Mouse (Mus musculus) frontal cortex, adult 2 months (tissue): ENCODE measurements around the gene Heyl. TPM values are rescaled to one million over a fixed set of nuclear protein-coding genes. Genes with fewer than 3 reads are reported as not detected.
"Not testable (repeated sequence)": the region's sequence is repeated elsewhere in the genome, so short reads cannot be mapped to it uniquely, and the experiment has no call there.

Experiments
- DNase-seq, 2 experiments: peaks; one replicate each; pipeline ENCODE4 v3.0.0; 2022; ENCODE audit warnings: low spot score in 1 of 2; ENCODE audit errors: extremely low spot score in 1 of 2
- polyA plus RNA-seq: library from polyadenylated mRNA; depleted of rRNA; stranded (reverse); fragments of >200 nt; gene quantifications from 2 replicates; pipeline ENCODE4 v1.2.3, GENCODE M21; 2012

Heyl gene
- polyA plus RNA-seq, 1 experiment, result 7.1 TPM

DNA sequence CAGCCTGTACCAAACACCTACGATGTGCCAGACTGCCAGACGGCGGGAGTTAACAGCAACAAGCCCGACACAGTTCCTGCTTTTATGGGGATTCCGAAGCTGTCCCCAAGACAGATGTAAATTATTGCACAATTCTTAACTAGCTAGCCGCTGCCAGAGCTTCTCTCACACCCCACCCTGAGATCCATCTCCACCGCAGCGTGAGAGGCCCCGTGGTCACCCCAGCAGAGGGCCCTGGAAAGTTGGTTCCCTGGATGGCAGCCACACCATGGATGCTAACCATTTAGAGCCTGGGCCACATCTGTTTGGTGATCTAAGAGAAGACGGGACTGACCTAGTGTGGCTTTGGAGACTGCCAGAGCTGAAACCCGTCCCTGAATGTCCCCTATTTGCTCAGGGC, 4.2 kb upstream of the Heyl start:
- DNase-seq, result no peak

DNA sequence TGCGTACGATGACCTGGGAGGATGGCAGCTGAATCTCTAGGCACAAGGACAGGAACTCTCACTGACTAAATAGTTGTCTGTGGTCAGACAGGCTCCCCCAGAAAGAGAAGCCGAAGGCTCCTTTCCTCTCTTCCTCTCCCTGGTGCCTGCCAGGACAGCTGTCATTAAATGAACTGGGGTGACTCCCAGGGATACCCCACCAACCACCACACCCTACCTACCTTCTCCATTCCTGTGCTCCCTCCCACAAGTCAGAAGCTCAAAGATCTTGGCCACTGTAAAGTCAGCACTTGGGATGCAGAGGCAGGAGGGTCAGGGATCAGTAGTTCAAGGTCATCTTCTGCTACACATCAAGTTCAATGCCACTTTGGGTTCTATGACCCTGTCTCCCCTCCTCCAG, 515 bp upstream of the Heyl start:
- no peak for DNase-seq

DNA sequence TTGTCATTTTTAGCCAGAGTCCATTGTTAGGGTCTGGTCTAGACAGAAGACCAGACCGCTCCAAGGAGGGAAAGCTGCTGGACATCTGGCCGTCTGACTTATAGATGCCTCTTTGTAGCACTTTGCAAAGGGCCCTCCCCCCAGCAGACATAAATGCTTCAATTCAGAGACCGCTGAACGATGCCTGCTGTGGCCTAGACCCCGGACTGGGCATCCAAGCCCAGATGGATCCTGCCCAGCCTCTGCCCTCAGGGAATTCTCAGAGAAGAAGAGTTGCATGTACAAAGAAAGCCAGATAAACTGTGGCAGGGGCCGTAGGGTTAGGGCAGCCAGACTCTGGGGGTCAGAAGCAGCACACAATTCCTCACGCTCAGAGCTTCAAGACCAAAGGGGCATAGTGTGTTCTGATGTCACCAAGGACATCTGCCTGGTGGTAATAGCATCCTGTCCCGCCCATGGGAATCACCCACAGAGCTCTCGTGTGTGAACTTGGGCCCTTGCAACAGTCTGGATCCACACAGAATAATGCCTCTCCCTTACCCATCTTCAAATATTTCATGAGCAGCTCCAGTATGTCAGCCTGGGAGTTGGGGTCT, 2.6 kb downstream of the Heyl start:
- DNase-seq, result no peak

- no peak for DNase-seq
Measured at GRCm38 (mm10) chr4:123236431-123237031, 3.2 kb downstream of the Heyl start.

- DNase-seq, result no peak
Measured at GRCm38 (mm10) chr4:123237386-123238266, 4.3 kb downstream of the Heyl start.

DNA sequence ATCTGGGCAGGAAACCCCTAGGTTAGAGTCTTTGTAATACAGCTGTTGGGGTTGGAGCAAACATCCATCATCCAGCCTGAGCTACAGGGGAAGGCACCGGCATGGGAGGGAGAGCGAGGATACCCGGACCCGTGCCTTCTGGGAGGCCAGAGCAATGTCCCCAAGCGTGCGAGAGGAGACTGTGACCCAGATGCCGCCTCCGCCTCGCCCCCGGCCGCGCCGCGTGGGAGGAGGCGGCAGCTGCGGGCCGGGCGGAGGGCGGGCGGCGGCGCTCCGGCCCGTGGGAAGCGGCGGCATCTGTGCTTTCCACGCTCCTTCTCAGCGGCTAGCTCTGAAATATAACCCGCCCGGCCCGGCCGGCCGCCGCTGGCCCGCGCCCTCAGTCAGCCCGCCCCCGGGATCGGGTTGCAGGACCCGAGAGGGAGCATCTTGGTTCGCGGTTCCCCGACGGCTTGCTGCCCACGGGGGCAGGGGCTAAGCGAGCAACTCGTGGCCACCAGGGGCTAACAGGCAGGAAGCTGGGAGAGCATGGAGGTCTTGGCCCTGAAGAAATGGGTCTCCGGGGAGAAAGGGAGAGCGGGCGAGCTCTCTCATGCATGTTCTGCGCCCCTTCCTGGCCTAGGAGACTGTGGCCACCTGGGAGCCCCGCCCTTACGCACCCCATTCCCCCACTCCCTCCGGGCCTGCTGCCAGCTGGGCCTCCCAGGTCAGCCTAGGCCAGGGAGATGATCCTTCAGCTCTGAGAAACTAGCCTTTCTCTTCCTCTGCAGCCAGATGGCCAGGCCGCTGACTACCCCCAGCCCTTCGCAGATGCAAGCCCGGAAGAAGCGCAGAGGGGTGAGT, 6.2 kb downstream of the Heyl start:
- no peak for DNase-seq

GRCm38 (mm10) chr4:123246221-123246620, 12.9 kb downstream of the Heyl start:
- no peak for DNase-seq

DNA sequence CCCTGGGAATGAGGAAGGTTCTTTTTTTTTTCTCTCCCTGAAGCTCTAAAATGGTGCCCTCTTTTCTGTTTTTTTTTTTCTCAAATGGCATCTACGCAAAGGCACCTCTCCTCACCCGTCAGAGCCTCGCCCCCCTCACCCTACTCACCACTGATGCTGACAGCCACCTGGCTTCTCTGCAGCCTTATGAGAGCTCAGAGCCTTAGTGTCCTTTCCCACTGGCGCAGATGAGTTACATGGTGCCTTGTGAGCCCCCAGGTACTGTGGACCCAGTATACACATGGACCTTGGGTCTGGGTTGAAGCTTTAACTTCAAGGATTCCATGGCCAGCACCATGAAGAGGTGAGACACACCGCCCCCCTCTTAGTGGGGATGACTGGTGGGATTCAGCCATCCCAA, 13.3 kb downstream of the Heyl start:
- DNase-seq, result no peak

DNA sequence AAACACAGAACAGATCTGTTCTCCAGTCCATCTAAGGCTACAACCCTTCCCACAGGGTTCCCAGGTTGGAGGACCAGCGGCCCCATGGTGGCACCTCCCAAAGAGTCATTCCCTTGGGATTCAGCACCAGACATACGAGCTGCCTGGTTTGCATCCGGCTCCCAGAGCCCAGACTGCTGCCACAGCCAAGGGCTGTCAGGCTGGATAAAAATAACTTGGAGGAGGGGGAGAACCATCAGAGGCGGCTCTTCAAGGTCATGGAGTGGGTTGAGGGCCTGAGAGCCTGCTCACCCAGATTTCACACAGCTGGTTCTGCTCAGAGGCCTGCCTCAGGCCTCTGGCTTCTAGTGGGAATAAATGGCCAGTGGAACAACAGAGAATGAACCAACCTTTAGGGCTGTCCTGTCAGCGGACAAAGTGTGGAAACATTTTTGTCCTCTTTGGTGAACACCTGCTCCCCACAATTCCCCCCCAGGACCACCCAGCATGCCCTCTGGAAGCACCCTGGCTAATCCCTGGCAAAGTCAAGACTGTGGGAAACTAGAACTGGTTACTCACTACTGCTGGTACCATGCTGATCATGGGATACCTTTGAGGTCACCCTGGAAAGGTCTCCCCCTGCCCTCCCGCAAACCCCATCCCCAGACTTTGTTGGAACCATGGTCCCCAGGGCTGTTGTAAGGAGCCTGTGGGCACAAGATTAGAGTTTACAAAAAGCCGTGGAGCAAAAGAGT, 14.0 kb downstream of the Heyl start:
- DNase-seq, result no peak

GRCm38 (mm10) chr4:123248971-123249567, 15.7 kb downstream of the Heyl start:
- peak; percentile 68 to 72 for DNase-seq

DNA sequence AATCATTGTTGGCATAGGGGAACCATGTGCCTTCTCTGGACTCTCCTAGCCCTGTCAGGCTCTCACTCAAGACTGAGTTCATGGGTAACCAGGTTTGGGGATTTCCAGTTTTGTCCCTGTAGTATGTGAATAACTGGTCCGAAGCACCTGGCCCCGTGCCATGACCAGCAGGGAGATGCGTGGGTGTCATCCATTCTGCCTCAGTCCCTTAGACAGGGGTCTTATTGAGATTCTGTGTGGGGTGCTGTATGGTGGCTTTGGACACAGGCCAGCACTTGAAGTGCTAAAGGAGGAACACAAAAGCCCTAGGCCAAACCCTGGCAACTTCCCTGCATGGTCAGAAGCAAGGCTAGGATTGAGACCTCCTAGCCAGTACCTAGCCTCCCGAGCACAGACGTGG, 18.9 kb downstream of the Heyl start:
- DNase-seq, result no peak

DNA sequence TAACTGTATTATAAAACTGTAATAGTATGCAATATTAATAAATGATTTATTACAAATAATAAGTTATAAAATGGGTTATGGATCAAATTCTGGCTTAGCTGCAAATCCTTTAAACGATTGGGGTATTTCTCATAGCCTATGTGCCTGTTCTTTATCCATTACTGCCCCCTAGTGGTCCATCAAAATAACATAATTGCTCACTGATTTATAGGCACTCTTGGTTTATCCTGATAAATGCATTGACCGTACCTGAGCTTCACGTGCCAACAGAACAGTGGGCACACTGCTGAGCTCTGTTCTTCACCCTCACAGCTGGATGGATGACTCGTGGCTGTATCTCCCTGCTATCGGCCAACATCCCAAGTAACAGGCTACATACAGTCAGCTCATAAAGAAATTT, 21.3 kb downstream of the Heyl start:
- DNase-seq, result peak in 1 of 2 experiments; percentile 86

DNA sequence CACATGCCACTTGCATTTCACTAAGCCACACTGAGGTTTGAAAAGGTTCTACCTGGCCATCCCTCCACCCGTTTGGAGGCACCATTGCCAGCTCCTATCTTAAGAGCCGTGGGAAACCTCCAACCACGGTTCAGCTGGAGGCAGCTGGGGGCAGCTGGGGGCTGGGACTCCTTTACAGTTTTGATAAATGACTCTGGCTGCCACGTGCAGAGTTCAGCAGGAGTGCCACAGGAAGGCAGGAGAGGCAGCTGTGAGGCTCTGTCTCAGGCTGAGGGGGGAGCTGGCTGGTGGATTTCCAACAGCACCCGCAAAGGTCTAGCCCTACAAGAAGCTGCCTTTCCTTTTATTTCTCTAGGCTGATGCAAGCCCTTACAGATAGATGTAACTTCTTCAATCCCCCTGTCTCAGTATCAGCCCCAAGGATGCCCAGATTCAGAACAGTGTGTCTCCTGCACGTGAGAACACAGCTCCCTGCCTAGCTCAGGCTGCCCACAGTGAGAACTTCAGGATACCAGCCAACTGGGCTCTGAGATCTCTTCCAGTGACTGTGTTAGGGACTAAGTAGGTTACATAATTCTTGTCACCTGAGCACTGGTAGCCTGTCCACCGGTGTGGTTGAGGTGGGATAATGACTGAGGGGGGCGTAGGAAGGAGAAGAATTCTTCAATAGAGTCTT, 26.9 kb downstream of the Heyl start:
- no peak for DNase-seq

- DNase-seq, result no peak
Measured at GRCm38 (mm10) chr4:123261721-123262401, 28.5 kb downstream of the Heyl start, which contains the start of gene Pabpc4. TSS of gene Pabpc4 (plus strand) at chr4:123262351.

- no peak for DNase-seq
Measured at GRCm38 (mm10) chr4:123271063-123271462, 37.7 kb downstream of the Heyl start.

DNA sequence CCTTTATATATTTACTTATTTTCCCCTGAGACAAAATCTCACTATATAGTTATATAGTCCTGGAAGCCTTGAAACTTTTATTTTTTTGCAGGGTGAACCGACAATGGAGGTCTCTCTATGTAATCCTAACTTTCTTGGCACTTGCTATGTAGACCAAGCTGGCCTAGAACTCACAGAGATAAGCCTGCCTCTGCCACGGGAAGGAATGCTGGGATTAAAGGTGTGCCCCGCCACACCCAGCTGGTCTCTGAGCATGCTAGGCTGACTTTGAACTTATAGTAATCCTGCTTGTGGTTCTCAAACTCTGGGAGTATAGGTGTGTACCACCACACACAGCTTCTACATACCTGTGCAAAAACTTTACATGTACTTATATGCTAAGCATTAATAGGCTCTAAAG, 46.8 kb downstream of the Heyl start:
- DNase-seq, result no peak

DNA sequence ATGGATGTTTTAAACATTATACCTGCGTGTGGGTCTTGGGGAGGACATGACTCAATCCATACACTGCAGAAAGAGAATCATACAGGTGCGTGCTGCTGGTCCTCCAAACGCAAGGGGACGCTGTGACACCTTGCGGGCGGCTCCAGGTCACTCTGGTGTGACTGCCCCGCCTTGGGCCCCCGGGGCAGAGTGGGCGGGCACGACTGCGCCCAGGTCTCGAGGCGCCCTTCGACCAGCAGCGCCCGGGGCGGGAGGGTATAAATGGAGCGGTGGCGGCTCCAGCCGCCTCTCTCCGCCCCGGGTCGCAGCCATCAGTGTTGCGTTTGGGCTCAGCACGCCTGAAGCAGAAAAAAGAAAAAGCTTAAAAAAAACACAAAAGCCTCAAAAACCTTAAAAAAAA, 49.1 kb downstream of the Heyl start:
- DNase-seq, result peak; percentile 58 to 88

- DNase-seq, result not testable (repeated sequence)
Measured at GRCm38 (mm10) chr4:123282915-123283674, 49.7 kb downstream of the Heyl start.
